Mouse (Mus musculus): ENCODE results near the gene Plaur.
"Not testable (repeated sequence)": the region's sequence is repeated elsewhere in the genome, so short reads cannot be mapped to it uniquely, and the experiment has no call there.

Plaur gene

DNA sequence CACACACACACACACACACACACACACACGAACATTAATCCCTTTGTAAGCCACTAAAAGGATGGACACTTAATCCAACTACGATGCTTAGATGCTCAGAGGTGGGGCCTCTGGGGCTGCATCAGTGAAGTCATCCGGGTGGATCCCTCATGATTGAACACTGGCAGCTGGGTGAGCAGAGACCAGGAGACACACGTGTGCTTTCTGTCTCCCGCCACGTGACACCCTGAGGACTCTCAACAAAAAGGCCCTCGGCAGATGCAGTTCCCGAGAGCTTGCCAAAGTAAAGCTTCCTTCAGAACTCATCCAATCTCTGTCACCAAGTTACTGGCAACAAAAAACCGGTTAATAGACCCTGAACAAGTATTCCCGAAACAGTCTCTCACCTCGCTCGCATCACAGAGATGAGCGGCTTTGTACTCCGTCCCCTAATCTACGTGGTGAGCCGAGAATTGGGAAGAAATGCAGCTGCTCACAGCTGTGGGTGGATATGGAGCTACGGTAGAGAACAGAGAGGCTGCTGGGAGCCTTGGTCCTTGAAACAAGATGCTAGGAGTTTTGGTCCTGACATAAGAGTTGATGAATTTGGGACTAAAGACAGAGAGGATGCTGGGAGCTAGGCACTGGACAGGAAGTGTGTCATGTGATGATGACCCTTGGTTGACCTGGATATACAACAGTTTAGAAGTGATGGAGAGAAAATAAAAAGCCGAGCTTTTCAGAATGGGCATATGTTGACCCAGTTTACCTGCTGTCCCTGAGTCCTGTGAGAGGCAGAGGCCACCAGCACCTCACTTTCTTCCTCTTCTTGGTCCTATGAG, 18.0 kb downstream of the Plaur start:
- DNase-seq = no peak

DNA sequence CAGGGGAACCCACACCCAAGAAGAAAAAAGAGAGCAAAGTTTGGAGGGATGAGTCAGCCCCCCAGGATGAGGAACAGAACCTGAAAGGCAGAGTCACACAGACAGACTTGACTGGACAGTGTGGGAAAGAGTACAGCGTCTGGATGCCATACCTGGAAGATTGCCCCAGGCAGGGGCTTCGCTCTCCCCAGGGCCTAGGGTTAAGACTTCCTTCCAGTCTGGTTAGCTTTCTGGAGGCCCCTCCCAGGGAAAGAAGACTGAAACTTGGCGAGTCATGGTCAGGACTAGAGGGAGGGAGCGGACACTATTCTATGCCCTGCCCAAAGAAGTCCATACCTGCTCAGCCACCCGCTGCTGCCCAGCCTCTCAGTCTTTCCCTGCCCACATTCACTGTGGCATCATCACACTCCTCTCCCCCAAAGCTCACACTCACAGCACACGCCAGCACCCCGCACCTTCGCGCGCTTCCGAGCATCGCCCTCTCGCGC, 18.7 kb downstream of the Plaur start:
- DNase-seq = no peak

DNA sequence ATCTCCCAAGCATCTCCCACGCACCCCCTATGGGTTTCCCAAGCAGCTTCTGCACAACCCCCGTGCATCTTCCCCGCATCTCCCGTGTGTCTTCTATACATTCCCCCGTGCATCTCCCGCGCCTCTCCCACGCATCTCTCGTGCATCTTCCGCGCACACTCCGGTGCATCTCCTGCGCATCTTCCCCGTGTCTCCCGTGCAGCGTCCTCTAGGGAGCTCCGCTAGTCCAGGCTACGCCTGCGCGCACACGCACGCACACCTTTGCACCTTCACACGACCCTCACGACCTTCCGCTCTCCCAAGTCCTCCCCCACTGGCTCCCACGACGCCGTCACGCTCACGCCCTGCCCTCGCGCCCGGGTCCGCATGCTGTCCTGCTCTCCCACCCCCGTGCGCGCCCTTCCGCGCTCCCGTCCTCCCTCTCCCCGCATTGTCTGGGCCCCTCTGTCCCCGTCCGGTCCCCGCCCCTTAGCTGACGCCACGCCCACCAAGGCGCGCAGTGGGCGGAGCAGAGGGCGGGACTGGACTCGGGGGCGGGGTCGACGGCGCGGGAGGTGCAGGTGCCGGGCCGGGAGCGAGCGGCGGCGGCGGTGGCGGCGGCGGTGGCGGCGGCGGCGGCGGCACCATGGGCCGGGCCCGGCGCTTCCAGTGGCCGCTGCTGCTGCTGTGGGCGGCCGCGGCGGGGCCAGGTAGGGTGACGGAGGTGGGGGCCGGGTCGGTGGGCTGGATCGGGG, 19.4 kb downstream of the Plaur start, which contains the start of gene Cadm4:
Cadm4 (plus strand) TSS at position 550 of the 734 bp plus-strand sequence.
- DNase-seq = peak; percentile 92

DNA sequence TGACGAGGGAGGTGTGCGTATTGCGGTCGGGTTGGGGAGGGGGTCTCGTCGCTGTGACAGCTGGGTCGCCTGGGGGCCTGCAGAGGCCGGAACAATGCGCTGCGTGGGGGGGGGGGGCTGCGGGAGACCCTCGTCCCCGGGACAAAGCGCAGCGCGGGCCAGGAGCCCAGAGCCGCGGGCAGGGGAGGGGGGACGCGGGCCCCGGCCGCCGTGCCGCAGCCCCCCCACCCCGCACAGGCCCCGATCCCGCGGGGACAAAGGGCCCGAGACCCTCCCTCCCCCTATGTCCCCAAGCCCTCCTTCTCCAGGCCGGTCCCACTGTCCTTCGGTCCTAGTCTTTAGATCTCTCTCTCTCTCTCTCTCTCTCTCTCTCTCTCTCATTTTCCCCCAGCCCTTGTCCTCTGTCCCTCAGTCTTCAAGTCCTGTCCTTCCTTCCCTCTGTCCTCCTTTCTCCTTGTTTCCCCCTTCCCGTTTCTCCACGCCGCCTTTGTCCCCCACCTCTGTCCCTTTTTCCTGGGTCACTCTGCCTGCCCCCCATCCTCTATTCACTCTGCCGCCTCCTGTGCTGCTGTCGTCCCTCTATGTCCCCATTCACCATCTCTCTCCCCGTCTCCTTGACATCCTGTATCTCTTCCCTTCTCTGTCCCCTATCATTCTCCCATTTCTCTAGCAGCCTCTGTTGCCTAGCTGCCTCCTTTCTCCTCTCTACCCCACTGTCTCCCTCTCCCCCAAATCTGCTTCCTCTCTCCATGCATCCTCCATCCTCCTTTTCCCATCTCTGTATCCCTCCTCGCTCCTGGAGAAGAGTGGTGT, 20.1 kb downstream of the Plaur start:
- no peak for DNase-seq

DNA sequence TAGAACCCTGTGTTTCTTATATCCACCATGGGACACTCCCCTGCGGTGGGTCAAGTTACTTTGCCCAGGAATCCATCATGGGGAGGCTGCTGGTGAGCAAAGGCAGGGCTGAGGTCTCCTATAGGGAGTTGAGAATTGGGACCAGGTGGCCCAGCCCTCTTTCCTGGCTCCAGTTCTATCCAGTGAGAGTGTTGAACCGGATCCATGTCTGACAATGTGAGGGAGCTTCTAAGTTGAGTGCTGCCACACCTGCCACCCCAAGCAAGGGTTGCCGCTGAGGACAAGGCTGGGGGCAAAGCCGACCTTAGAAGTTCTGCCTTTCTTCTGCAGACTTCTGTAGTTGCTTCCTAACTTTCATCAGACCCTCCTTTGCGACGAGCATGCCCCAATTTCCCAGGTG, 21.0 kb downstream of the Plaur start:
- DNase-seq = not testable (repeated sequence)

DNA sequence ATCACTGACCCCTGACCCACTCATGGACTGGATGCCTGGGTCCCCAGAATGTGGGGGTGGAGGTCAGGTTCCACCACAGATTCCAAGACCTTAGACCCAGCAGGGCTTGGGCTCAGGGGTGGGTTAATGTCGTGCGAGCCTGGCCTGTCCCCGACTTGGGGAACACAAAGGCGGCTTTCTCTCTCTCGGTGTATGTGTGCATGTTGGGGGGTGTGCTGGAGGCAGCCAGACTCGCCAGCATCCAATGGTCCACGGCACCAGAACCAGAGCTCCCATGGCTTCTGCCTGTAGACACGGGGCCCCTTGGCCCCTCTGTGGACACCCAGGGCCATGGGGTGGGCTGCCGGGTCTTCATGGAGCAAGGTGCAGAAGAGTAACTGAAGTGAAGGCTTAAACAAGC, 23.2 kb downstream of the Plaur start:
- DNase-seq = no peak

DNA sequence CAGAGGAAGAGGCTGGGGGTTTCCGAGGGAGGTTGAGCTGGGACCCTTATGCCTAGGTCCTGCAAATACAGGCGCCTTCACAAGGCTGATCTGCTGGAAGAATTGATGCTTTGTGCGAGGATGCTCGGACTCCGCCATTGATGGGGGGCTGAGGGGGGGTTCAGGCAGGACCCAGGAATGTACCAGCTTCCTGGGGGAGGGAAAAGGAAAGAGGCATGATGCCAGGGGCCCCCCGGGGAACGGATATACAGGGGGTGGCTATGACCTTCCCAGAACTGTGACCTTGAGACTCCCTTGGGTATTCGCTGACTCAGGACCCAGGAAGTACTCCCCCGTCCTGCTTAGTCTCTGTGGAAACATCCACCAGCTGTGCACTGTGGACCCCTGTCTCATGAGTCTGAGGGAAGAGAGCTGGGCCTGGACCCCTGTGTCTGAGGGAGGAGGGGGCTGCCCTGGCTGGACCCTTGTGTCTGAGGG, 24.4 kb downstream of the Plaur start:
- no peak for DNase-seq

DNA sequence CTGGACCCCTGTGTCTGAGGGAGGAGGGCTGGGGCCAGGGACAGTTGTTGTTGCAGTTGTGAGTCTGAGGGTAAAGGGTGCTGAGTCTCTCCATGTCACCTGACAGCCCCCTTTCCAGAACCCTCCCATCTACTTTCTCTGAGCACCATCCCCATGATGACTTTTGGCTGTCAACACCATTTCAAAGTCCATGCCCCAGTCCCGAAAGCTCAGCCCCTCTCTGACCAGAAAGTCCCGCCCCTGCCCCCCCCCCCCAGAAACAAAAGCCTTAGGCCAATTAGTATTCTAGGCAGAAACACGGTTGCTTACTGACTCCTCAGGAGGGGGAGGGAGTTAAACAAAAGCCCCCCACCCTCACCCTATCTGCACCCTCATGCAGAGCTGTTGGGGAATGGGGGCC, 25.1 kb downstream of the Plaur start:
- DNase-seq = no peak

DNA sequence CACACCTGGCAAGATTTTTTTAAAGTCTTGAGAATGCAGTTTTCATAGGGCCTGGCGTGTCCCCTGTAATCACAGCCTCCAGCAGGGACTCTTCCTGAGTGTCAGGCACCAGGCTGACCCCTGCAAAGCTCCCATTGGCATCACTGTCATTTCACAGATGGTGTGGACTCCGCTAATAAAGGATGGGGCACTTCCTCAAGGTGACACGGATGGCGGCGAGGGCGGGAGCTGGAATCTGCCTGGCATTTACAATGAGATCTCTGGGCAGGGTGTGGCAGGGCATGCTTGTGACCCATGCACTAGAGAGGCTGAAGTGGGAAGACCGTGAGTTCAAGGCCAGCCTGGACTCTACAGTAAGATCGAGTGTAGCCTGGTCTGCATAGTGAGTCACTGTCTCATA, 26.0 kb downstream of the Plaur start:
- no peak for DNase-seq

DNA sequence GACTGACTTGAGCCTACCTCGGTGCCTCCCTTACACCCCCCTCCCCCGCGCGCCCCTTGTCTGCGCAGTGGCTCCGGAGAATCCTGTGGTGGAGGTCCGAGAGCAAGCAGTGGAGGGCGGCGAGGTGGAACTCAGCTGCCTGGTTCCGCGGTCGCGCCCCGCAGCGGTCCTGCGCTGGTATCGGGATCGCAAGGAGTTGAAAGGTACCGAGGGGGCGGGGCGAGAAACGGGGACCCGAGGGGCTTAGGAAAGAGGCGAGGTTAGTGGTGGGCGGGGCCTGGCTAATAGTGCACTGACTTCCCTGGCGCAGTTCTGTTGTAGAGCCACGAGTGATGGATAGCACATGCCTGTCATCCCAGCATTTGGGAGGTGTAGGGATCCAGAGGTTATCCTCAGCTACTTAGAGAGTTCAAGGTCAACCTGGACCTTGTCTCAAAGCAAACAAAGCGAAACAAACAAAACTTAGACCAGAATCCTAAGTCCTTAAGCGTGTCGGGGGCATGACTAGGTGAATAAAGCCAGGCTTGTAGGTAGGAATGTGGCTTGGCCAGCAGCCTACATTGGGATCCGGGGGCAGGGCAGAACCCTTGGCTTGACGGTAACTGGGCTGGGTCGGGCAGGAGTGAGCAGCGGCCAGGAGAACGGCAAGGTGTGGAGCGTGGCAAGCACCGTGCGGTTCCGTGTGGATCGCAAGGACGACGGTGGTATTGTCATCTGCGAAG, 37.7 kb downstream of the Plaur start:
- peak; percentile 24 for DNase-seq

DNA sequence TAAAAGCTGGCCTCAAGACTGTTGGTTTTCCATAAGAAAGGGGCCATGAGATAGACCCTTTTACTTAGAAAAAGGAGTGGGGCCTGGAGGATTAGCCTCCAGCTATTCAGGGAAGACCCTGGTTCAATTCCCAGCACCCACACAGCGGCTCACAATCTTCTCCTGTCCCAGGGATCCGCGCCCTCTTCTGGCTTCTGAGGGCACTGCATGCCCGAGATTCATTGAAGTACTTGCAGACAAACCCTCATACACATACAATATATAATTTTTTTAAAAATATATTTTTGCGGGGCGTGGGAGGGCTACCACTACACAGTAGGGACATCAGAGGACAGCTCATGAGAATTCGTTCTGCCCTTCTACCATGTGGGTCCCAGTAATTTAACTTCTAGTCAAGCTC, 38.6 kb downstream of the Plaur start:
- DNase-seq = peak; percentile 65

DNA sequence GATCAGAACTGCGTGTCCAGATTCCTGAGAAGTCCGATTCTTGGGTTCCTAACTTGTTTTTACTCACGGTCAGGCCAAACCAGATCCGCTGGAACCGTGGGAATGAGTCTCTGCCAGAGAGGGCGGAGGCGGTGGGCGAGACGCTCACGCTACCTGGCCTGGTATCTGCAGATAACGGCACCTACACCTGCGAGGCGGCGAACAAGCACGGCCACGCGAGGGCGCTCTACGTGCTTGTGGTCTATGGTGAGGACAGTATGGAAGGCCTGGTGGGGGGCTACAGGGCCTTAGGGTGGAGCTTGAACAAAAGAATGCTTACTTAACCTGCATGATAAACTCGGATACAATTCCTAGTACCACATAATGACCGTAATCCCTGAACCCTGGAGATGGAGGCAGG, 39.2 kb downstream of the Plaur start:
- DNase-seq = peak; percentile 69

DNA sequence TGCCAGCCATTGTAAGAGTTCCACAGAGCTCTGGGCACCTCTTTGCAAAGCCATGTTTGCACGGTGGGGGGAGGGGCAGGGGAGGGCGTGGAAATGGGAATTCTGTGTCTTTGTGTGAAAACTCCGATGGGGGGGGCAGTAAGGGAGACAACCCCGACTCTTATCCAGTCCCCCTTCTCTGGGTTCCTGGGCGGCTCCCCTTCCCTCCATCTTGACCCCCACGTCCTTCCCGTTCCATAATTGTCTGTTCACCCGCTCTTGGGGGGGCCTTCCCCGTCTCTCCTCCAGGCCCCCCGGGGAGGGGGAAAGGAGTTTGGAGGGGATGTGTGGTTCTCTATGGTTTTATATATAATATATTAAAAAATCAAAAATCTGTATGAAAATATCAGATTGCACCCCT, 41.7 kb downstream of the Plaur start:
- DNase-seq = no peak

DNA sequence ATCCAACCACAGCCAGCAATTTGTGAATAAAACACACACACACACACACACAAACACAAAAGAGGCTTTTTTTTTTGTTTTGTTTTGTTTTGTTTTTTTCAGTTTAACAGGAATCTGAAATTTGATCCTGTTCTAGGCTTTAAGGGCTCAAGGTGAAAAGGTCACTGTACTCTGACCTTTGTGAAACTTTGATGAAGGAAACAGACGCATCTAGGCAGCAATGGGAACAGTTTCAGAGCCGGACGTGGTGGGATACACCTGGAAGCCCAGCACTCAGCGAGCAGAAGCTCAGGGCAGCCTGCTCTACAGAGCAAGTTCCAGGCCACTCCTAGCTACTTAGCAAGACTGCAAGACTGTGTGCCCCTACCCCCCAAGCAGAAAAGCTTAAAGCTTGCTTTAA, 42.6 kb downstream of the Plaur start:
- DNase-seq = no peak

DNA sequence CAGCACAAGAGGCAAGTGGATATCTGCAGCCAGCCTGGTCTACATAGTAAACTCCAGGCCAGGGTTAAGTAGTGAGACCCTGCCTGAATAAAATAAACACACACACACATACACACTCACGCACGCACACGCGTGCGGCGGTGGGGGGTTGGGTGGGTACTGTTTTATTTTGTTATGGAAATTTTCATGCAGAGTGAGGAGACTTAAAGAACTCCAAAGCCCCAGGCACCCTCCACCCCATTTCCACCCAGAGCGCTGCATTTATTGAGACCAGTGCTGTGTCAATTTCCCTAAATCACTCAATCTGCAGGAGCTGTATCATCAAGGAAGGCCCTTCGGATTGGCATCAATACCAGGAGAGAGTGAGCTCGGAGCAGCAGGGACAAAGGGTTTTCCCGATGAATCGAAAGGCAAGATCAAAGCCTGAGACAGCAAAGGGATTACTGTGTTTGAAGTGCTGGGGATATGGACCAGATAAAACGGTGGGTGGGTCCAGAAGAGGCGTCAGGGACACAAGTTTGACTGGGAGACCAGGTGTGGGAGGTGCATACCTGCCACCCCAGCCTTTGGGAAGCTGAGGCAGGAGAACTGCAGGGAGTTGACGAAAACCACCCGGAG, 43.3 kb downstream of the Plaur start:
- no peak for DNase-seq

DNA sequence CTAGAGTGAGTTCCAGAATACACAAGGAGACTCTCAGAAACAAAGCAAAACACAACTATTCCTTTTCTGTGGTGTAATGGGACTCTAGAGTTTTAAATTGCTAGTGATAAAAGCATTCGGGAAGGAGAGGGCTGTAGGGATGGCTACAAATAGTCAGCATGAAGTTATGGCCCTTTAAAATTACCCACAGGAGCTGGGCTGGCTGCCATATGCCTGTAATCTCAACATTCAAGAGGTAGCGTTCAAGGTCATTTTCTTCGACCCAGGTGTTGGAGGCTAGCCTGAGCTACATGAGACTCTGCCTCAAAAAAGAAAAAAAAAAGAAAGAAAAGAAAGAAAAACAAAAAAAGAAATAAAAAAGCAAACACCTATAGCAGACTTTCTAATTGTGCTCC, 43.8 kb downstream of the Plaur start:
- DNase-seq = no peak

DNA sequence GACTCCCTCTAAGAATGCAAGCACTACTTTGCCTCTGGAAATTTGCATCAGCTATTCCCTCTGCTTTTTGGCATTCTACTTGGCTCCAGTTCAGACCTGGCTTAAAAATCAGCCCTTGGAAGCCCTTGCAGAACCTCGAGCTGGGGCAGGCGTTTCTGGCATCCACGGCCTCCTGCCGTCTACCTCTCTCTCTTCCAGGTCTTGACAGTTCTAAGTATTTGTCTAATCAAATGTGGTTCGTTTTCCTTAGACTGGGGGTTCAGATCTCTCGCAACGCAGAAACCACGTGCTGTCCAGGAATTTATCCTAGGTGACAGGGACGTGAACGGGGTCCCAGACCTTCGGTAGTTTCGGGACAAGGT, 44.2 kb downstream of the Plaur start:
- no peak for DNase-seq

DNA sequence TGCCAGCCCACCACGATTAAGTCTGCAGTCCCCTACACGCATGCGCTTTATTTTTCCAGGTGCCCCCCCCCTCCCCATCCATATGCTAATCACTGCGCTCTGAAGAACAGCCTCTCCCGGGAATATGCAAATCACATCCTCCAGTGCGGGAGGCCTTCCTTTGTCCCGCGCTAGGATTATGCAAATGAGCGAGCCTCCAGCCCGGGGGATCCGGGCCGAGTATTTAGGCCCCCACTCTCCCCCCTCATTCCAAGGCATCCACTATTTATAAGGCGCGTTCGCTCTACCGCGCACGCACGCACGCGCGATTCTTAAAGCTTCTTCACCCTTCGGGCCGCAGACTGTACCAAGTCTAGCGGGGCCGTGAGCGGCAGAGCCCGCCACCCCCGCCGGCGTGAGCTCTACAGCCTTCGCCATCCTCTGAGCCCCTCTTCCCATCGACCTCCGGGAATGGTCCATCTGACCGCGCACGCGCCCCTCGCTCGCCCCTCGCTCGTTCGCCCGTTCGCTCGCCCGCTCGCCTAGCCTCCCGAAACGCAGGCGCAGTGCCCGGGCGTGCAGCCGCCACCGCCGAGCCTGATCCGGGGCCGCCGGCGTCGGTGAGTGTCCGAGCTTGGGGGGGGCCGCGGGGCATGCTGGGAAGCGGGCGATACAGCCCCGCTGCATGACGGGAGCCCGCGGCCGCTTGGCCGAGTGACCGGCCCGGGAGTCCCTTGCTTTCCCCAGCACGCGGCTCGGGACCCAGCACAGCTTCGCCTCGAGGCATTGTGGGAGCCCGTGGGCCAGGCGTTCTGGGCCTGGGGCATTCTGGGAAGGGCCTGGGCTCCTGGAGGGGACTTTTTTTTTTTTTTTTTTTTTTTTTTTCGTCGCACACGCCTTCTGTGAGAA, 44.8 kb downstream of the Plaur start, which contains the start of gene Zfp428:
Zfp428 (plus strand) TSS at position 169 of the 888 bp plus-strand sequence.
- peak; percentile 71 for DNase-seq

DNA sequence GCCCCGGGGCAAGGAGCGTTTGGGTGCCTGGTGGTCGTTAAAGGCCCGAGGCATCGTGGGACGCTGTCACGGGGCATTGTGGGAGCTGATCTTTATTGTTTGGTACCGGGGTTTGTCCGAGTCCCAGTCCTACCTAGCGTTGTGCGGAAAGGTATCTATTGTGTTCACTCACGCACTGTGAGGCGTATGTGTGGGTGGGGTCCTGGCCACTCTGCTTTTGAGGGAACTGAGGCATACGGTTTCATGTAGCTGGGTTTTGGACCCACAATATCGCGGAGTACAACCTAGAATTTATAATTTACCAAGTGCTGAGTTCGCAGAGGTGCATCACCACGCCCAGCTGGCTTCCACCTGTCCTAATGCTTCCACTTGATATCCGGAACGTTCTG, 45.4 kb downstream of the Plaur start:
- no peak for DNase-seq

DNA sequence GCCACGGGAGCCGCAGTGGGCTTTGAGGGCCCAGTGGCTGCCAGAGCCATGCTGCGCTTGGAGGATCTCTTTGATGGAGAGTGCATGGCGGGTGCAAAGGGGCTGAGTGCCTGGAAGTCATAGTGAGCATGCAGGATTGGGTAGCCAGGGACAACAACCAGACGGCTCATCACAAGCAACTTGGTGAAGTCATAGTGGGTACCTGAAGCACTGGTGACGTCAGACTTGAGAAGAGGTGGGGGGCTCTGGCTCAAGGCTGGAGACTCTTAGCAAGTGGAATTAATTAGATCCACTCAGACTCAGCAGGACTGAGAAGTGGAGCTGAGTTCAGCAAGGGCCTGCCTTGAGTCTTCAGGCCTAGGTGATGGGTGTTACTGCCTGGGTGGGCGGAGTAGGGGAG, 50.1 kb downstream of the Plaur start, which contains the start of gene AC161166.1:
AC161166.1 (minus strand) TSS at position 101 of the 400 bp plus-strand sequence.
- DNase-seq = no peak

DNA sequence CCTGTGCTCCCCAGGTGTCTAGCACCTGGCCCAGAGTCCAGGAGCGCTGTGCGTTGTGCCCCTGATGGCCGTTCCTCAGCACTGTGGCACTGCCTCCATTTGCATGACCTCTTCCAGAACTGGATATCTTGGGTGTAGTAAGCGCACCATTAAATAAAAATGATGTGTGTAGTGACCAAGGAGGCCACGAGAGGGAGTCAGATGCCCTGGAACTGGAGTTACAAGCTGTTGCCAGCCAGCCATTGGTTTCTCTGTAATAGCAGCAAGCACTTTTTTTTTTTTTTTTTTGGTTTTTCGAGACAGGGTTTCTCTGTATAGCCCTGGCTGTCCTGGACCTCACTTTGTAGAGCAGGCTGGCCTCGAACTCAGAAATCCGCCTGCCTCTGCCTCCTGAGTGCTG, 54.0 kb downstream of the Plaur start:
- DNase-seq = peak; percentile 31

Measured in thymus, postnatal 14 days (tissue).